Mouse (Mus musculus) midbrain, embryonic 13.5 days (tissue): Measurements from ENCODE around the gene Plcxd2. TPM values are rescaled to one million over a fixed set of nuclear protein-coding genes. Genes with fewer than 3 reads are reported as not detected.
A peak's percentile ranks its signal among the peaks of the same experiment; 100 is the strongest.

ENCODE experiments used
- ATAC-seq: fragments of 200-750 bp; cut with Nextera tagmentation; 2 replicates; pipeline ENCODE4 v1.8.0; 2017; ENCODE audit warnings: mild to moderate bottlenecking, moderate TSS enrichment, moderate library complexity
- H3K27ac ChIP-seq: fragments of 300-500 bp; sonication (generic); 2 replicates; pipeline ENCODE4 v1.5.1; 2015; ENCODE audit warnings: inconsistent platforms, mild to moderate bottlenecking, moderate library complexity
- H3K27me3 ChIP-seq: fragments of 300-500 bp; sonication (generic); 2 replicates; pipeline ENCODE4 v1.6.1; 2015; ENCODE audit warnings: mild to moderate bottlenecking, inconsistent platforms
- H3K36me3 ChIP-seq: fragments of 300-500 bp; sonication (generic); 2 replicates; pipeline ENCODE4 v1.6.1; 2015; ENCODE audit warnings: mild to moderate bottlenecking, inconsistent platforms
- H3K4me1 ChIP-seq: fragments of 300-500 bp; sonication (generic); replicated peaks from 2 replicates; pipeline ENCODE4 v1.6.1; 2015; ENCODE audit warnings: inconsistent platforms
- H3K4me2 ChIP-seq: fragments of 300-500 bp; sonication (generic); replicated peaks from 2 replicates; pipeline ENCODE4 v1.6.1; 2015; ENCODE audit warnings: moderate library complexity, mild to moderate bottlenecking, inconsistent platforms
- H3K4me3 ChIP-seq: fragments of 300-500 bp; sonication (generic); replicated peaks from 2 replicates; pipeline ENCODE4 v1.5.1; 2015; ENCODE audit warnings: mild to moderate bottlenecking, inconsistent platforms
- H3K9ac ChIP-seq: fragments of 300-500 bp; sonication (generic); replicated peaks from 2 replicates; pipeline ENCODE4 v1.6.1; 2015; ENCODE audit warnings: mild to moderate bottlenecking, inconsistent platforms
- H3K9me3 ChIP-seq: fragments of 300-500 bp; sonication (generic); 2 replicates; pipeline ENCODE4 v1.6.1; 2016; ENCODE audit warnings: mild to moderate bottlenecking, inconsistent platforms
- WGBS: fragments of 180-500 bp; shearing (Covaris S2); methylation state at CpG from one replicate; pipeline ENCODE4 v1.1.7; 2015; 5-methylcytosine and 5-hydroxymethylcytosine counted together
- polyA plus RNA-seq: library from polyadenylated mRNA; unstranded; fragments of >200 nt; fragmentation: Nextera tagmentation; extraction: Ambion mirVana; gene quantifications from 2 replicates; pipeline ENCODE4 v1.2.1, GENCODE M21; 2015

The Plcxd2 gene
- polyA plus RNA-seq, 1 experiment from 2014 or later, result 7.3 TPM

GRCm38 (mm10) chr16:45953394-45953793, 56.6 kb downstream of the Plcxd2 start, which contains the start of gene Phldb2:
Gene Phldb2 (minus strand): TSS chr16:45953598.
- Histone ChIP-seq H3K4me1 (no peaks in the 10 kb centered on the region), H3K36me3 (no peaks in the 10 kb centered on the region), H3K4me2 (no peak within 1 kb of the TSS), H3K27me3 (no peaks in the 10 kb centered on the region), H3K4me3 (no peak within 1 kb of the TSS), H3K27ac (no peak within 1 kb of the TSS), H3K9ac (no peak within 1 kb of the TSS), H3K9me3 (no peaks in the 10 kb centered on the region)
- no peak for ATAC-seq
- WGBS, result 95% methylated on average over 4 of the region's 4 CpGs

GRCm38 (mm10) chr16:45952501-45952900, 57.5 kb downstream of the Plcxd2 start:
- H3K4me3 ChIP-seq, result no peak overlapping the region
- no peak for ATAC-seq
- H3K4me2 ChIP-seq, result no peak overlapping the region
- no peak overlapping the region for H3K9ac ChIP-seq
- H3K36me3 ChIP-seq, result no peaks in the 10 kb centered on the region
- 71% methylated on average over 5 of the region's 5 CpGs for WGBS
- H3K9me3 ChIP-seq, result no peaks in the 10 kb centered on the region
- H3K27me3 ChIP-seq, result no peaks in the 10 kb centered on the region
- H3K27ac ChIP-seq, result no peak overlapping the region
- no peaks in the 10 kb centered on the region for H3K4me1 ChIP-seq

DNA sequence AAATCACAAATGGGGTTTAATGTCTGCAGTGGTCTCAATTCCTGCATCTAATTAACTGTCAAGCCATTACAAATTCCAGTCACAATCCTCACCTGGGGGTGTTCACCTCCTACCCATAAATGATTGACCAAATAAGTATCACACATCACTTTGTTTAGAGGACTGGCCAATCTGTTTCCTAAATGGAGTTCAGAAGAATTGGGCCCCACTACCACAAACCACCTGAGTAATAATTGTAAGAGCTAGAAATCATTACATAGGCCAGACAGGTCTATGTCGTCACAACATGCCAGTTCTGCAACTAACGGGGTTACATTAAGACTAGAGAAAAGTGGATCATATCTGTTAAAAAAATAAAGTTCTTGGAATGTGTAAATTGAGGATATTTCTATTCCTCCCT, 58.0 kb downstream of the Plcxd2 start:
- Histone ChIP-seq H3K36me3 (no peaks in the 10 kb centered on the region), H3K4me2 (no peak overlapping the region), H3K4me3 (no peak overlapping the region), H3K9ac (no peak overlapping the region), H3K27me3 (no peaks in the 10 kb centered on the region), H3K4me1 (no peaks in the 10 kb centered on the region), H3K9me3 (no peaks in the 10 kb centered on the region), H3K27ac (no peak overlapping the region)
- no peak for ATAC-seq
- WGBS, result 93% methylated on average over 2 of the region's 2 CpGs

DNA sequence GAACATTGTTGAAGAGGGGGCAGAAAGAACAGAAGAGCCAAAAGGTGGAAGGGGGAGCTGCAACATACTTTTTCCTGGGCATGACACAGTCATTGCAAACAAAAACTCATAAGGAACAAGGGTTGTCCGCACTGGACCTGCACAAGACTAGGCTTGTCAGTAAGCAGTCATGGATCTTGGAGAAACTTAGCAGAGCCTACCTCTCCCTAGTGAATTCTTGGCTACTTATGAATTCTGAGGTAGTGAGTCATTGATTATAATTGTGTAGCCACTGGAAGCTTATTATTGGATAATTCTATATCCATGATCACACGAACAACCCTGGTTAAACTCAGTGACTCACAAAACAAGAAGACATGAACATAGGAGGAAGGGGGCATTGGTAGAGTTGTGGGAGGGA, 63.7 kb downstream of the Plcxd2 start:
- 94% methylated on average over 2 of the region's 2 CpGs for WGBS
- Histone ChIP-seq H3K4me1 (no peaks in the 10 kb centered on the region), H3K4me2 (no peak overlapping the region), H3K36me3 (no peaks in the 10 kb centered on the region), H3K4me3 (no peak overlapping the region), H3K27me3 (no peaks in the 10 kb centered on the region), H3K9me3 (no peaks in the 10 kb centered on the region), H3K9ac (no peak overlapping the region), H3K27ac (no peak overlapping the region)
- ATAC-seq, result no peak

DNA sequence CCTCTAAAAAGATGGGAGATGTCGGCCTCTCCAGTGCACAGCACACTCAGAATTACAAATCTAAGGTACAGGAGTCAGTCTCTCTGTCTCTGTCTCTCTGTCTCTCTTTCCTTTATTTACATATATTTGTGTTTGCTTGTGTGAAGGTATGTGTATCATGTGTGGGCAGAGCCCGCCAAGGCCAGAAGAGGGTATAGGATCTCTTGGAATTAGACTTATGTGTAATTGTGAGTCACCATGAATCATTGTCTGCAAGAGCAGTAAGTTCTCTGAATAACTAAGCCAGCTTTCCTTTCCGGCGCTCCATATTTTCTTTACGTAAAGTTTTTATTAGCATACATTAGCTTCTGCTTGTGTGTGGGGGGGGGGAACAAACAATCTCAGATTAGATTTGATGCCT, 64.4 kb downstream of the Plcxd2 start:
- H3K36me3 ChIP-seq, result no peaks in the 10 kb centered on the region
- no peak overlapping the region for H3K27ac ChIP-seq
- WGBS, result 87% methylated on average over 5 of the region's 5 CpGs
- H3K4me3 ChIP-seq, result no peak overlapping the region
- no peaks in the 10 kb centered on the region for H3K9me3 ChIP-seq
- H3K4me1 ChIP-seq, result no peaks in the 10 kb centered on the region
- H3K4me2 ChIP-seq, result no peak overlapping the region
- no peaks in the 10 kb centered on the region for H3K27me3 ChIP-seq
- H3K9ac ChIP-seq, result no peak overlapping the region
- no peak for ATAC-seq

- Histone ChIP-seq H3K36me3 (no peaks in the 10 kb centered on the region), H3K27ac (no peak overlapping the region), H3K9me3 (no peaks in the 10 kb centered on the region), H3K4me1 (no peaks in the 10 kb centered on the region), H3K4me2 (no peak overlapping the region), H3K9ac (no peak overlapping the region), H3K27me3 (no peaks in the 10 kb centered on the region), H3K4me3 (no peak overlapping the region)
- 63% methylated on average over 11 of the region's 11 CpGs for WGBS
- ATAC-seq, result peak; percentile 27; the same call in 1 of the 2 replicates
Measured at GRCm38 (mm10) chr16:45945174-45945631, 64.8 kb downstream of the Plcxd2 start.

DNA sequence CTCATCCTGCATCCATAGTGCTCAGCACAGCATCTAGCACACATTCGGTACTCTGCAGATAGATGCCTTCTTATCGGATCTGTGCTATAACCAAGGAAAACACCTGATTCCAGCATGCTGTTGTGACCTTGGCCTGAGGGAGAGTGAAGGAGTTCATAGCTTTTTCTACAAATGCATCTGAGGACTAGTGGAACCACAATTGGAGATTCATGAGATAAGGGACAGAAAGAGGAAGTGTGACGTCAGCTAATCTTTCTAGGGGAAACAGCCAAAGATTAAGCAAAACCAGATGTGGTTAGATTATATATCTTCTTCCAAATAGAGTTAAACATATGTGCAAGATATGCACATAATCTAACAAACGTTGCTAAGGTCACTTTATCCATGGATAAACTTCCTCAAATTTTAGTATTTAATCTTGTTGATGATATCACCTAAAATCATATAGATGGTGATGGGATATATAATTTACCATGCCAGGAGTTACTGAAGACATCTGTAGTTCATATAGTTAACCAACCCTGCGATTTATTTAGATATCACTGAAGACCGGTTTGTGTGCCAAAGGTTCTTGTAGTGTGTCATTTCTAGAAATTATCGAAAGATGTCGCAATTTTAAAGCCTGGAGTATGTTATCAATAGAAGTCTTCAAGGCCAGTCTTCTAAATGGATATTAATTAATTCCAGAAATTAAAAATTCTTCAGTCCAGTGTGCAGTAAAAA, 67.7 kb downstream of the Plcxd2 start:
- H3K9me3 ChIP-seq, result no peaks in the 10 kb centered on the region
- WGBS, result 89% methylated on average over 8 of the region's 8 CpGs
- no peak overlapping the region for H3K9ac ChIP-seq
- H3K27ac ChIP-seq, result no peak overlapping the region
- ATAC-seq, result no peak
- H3K4me3 ChIP-seq, result no peak overlapping the region
- H3K4me2 ChIP-seq, result no peak overlapping the region
- H3K27me3 ChIP-seq, result no peaks in the 10 kb centered on the region
- no peaks in the 10 kb centered on the region for H3K36me3 ChIP-seq
- H3K4me1 ChIP-seq, result no peaks in the 10 kb centered on the region

GRCm38 (mm10) chr16:45940701-45941100, 69.3 kb downstream of the Plcxd2 start:
- peaks cover 12% of the 10 kb centered on the region for H3K4me1 ChIP-seq
- H3K9me3 ChIP-seq, result no peaks in the 10 kb centered on the region
- WGBS, result 80% methylated on average over 2 of the region's 2 CpGs
- no peaks in the 10 kb centered on the region for H3K36me3 ChIP-seq
- H3K27ac ChIP-seq, result no peak overlapping the region
- no peak overlapping the region for H3K4me3 ChIP-seq
- H3K4me2 ChIP-seq, result no peak overlapping the region
- no peak overlapping the region for H3K9ac ChIP-seq
- no peak for ATAC-seq
- no peaks in the 10 kb centered on the region for H3K27me3 ChIP-seq

DNA sequence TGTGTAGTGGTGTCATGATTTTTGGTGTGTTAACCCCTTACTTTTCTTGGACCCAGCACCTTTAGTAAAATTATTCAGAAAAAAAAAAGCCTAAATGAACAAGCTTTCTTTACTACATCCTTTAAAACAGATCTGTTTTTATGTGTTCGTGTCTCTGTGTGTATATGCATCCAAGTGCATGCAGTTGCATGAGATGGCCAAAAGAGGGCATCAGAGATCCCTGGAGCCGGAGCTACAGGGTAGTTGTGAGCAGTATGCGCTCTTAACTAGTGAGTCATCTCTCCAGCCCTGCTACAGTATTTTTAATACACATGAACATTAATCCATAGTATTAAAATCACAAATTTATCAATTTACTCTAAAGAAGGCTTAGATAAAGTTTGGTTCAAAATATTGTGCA, 70.6 kb downstream of the Plcxd2 start:
- Histone ChIP-seq H3K4me1 (peaks cover 12% of the 10 kb centered on the region), H3K36me3 (no peaks in the 10 kb centered on the region), H3K27ac (no peak overlapping the region), H3K9me3 (no peaks in the 10 kb centered on the region), H3K9ac (no peak overlapping the region), H3K4me2 (no peak overlapping the region), H3K4me3 (no peak overlapping the region), H3K27me3 (no peaks in the 10 kb centered on the region)
- 93% methylated on average over 3 of the region's 3 CpGs for WGBS
- no peak for ATAC-seq

DNA sequence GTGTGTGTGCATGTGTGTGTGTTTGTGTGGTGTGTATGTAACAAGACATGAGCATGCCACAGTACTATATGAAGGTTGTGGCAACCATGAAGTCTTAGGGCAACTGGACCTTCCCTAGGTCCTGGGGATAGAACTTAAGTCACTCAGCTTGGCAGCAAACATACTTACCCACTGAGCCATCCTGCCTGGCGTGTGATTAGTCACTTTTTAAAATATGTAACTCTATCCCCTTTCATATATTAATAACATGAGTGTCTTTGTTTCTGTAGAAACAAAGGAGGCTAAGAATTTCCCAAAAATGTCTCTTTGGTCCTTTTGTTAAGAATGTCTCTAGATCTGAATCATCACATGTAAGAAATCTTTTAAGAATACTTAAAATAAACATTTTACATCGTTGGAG, 72.6 kb downstream of the Plcxd2 start:
- Histone ChIP-seq H3K9me3 (no peaks in the 10 kb centered on the region), H3K4me2 (no peak overlapping the region)
- 75% methylated on average over 2 of the region's 2 CpGs for WGBS

DNA sequence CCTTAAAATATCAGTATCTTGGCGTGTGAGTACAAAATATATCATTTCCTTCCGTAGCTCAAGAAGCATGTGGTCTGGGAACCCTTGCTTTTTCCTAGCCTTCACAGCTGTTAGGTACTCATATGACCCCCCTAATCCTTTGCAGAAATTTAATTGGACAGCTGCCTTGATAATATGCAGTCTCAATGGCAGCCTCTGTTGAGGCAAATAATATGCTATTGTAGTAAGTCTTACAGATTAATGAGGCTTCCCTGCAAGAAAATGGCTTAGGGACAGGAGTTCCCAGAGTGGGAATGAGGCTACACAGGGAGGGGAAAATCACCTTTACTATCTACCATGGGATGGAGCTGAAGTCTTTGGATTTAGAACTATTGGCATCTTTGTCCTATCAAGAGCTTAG, 73.5 kb downstream of the Plcxd2 start:
- peak; percentile 74; the same call in 1 of the 2 replicates for ATAC-seq
- H3K4me2 ChIP-seq, result no peak overlapping the region
- H3K36me3 ChIP-seq, result no peaks in the 10 kb centered on the region
- WGBS, result 46% methylated on average over 2 of the region's 2 CpGs
- no peak overlapping the region for H3K4me3 ChIP-seq
- peak overlapping the region; percentile 45 for H3K27ac ChIP-seq
- H3K4me1 ChIP-seq, result peaks cover 12% of the 10 kb centered on the region
- no peak overlapping the region for H3K9ac ChIP-seq
- H3K9me3 ChIP-seq, result no peaks in the 10 kb centered on the region
- no peaks in the 10 kb centered on the region for H3K27me3 ChIP-seq

More for the DNA sequence above, 72.6 kb downstream of the Plcxd2 start:
- no peak overlapping the region for H3K9ac ChIP-seq
- no peak for ATAC-seq
- H3K27ac ChIP-seq, result no peak overlapping the region
- H3K4me3 ChIP-seq, result no peak overlapping the region
- no peaks in the 10 kb centered on the region for H3K27me3 ChIP-seq
- H3K36me3 ChIP-seq, result no peaks in the 10 kb centered on the region
- peaks cover 12% of the 10 kb centered on the region for H3K4me1 ChIP-seq

DNA sequence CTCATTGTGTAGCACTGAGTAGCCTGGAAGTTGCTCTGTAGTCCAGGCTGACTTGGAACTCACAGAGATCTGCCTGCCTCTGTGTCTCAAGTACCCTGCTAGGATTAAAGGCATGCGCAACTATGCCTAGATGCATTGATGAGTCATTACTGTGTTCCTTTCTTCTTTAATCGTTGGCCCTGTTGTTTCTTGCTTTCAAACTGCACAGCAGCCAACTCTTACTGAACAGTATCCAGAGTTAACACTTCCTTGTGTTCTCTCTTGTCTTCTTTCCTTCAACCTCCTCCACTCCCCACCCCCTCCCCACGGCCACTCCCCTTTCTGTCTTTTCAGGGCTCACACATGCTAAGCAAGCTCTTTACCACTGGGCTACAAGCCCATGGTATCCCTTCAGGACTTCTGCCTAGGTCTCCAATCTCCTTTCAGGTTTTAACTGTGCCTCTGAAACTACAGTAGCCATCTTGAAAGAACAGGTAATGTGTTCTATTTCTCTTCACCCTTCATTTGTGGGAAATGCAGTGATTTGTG, 74.0 kb downstream of the Plcxd2 start:
- peak; percentile 62; the same call in 1 of the 2 replicates for ATAC-seq
- Histone ChIP-seq H3K4me2 (no peak overlapping the region), H3K9ac (no peak overlapping the region), H3K27me3 (no peaks in the 10 kb centered on the region), H3K4me1 (peaks cover 12% of the 10 kb centered on the region), H3K27ac (peak overlapping the region; percentile 45), H3K36me3 (no peaks in the 10 kb centered on the region), H3K9me3 (no peaks in the 10 kb centered on the region), H3K4me3 (no peak overlapping the region)
- 76% methylated on average over 3 of the region's 3 CpGs for WGBS
